Mouse (Mus musculus) thymus, postnatal 4 days (tissue): ENCODE measurements at regions not wholly inside any gene's neighbourhood (a gene's known extent, or its start where the extent isn't known, plus 50 kb on each side); places are given as distances from the start of the nearest gene placed in this dataset.
A peak's percentile ranks its signal among the peaks of the same experiment; 100 is the strongest.

Experiments
- DNase-seq: peaks from one replicate; pipeline ENCODE4 v3.0.0; 2021

DNA sequence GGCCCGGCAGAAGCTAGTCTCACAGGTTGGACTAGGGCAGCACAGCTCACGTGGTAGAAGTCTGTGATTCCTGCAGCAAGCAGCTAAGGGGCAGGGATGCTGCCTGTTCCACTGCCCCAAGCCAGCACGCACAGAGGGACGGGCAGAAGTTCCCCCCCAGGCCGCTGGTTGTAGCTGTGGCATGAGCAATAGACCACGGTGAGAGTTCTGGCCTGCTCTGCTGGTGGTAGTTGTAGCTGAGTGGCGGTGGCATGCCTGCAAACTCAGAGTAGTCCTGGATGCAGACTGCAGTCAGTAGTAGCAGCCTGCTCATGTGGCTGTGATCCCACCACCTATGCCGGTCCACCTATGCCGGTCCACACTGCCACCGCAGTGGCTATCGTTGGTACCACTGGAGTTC lies 71.5 kb upstream of the Rpl39l start:
- no peak for DNase-seq

DNA sequence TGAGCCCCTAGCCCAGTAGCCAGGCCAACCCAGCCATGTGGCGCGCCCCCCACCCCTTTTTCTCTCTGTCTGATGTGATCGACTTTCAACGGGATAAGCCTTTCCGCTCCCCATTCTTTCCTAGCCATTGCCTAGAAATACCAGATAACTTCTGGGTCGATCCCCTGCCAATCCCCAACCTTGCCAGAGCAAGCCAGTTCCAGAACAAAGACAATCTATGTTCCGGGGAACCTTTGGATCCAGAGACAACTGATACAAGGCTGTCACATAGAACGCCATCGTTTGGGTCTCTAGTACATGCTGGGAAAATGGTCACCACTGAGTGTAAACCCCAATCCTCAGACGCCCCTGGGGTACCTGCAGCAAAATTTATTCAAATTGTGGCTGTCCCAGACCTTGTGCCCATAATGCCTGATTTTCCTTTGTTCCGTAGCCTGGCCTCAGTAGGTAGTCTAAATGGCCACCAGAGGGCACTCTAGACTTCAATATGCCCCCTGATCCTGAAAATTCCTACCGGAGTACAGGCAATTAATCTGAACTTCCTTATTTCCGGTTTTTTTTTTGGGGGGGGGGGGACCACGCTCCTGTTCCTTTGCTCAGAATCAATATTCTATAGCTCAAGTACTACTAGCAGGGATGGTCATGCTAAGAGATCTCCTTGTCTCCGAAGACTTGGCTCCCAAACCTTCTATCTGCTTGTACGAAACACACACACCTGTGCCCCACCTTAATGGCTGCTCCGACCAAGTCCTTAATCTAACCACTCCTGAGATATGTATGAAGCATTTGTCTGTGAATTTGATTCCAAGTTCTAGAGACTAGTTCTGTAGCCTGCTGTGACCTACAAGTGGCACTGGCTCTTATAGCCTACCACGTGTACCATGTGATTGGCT lies 81.3 kb upstream of the Rpl39l start:
- no peak for DNase-seq

DNA sequence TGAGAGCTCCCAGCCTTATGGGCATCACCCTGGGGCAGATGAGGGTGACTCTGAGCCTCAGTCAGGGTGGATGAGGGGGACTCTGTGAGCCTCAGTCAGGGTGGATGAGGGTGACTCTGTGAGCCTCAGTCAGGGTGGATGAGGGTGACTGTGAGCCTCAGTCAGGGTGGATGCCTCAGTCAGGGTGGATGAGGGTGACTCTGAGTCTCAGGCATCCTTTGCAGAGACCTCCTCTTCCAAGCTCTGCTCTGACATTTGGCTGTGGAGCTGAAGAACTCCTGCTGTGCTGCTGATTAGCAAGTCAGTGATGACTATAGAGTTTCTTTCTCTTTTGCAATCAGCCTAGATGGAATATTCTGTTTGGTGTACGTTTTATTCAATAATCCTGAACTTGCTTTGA lies 83.7 kb upstream of the Rpl39l start:
- DNase-seq, result no peak

DNA sequence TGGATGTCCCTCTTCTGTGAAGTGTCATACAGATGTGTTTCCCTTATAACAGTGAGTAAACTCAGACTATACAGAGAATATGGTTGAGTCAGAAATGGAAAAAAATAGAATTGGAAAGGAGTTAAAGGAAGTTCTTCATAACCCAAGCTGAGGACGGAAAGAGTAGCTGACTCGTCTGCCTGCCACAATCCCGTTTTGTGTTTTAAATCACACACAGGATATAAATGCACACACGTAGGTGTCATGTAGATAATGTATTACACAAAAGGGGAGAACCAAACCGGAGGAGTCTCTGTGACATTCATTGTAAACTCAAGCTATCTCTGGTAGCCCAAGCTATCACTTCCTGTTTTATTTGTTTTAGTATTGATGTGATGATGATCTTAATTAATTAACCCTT lies 84.6 kb upstream of the Rpl39l start:
- DNase-seq, result no peak

DNA sequence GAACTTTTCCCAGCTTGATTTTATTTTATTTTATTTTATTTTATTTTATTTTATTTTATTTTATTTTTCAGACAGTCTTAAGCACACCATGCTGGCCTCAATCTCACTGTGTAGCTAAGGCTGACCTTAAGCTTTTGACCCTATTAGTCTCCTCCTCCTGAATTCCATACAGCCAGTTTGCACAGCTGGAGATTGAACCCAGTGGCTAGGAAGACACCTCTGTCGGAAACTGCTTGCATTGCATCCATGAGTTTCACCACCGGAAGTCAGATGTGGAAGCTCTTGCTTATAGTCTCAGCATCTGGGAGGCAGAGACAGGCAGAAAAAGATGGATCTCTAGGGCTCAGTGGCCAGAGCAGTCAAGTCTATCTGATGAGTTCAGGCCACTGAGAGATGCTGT lies 86.4 kb upstream of the Grin2a start:
- DNase-seq, result no peak

DNA sequence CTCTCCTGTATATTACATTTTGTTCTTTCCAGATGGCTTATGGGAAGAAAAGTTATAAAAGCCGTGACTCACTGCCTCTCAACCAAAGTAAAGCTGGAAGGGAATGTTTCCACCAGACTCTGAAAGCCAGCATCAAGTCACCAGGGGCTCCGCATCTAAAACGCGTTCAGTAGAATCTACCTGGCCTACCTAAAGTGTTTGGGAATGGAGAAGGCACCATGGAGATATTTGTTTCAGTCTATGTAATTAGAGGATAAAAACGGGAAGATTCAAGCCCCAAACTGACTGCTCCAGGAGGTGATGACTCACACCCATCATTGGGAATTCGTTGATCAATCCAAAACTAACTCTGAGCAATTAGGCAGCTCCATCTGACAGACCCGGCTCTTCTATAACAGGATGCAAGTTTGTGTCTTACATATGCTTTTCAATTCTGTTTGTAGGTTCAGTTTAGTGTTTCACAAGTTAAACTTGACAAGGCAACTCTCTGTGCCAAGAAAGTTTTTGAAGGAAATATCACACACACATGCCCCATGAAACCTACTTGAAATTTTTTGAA lies 84.8 kb upstream of the Grin2a start:
- no peak for DNase-seq

DNA sequence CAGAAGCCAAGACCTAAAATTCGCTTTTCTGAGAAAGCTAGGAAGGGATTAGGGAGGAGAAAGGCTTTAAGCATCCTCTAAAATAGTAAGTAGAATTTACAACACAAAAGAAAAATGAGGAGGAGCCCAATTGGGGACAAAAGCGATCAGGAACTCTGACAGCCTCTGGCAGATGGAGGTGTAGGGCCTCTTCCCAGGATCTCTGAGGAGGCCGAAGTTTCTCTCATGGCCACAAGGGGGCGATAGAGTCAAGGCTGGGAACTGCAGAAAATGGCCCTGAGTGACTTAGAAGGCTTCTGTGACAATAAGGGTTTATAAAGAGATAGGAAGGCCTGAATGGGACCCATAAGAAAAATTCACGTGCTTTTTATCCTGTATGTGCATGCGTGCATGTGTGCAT lies 77.8 kb upstream of the Grin2a start:
- peak; percentile 43 for DNase-seq

DNA sequence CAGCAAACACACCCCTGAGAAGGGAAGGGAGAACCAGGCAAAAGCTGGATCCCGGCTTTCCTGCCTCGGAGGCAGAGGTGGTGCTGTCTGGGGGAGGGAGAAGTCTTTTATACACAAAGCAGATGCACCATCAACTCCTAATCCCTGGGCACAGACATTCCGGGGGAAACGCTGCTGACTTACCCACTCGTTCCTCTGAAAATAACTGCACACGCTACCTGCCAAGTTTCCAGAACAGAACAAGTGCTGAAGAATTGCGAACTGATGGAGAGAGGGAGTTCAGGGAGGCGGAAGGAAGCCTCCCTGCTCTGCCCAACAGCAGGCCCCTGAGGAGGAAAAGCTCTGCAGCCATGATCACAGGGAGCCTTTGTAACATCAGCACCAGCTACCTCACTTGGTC lies 68.1 kb upstream of the Grin2a start:
- no peak for DNase-seq

DNA sequence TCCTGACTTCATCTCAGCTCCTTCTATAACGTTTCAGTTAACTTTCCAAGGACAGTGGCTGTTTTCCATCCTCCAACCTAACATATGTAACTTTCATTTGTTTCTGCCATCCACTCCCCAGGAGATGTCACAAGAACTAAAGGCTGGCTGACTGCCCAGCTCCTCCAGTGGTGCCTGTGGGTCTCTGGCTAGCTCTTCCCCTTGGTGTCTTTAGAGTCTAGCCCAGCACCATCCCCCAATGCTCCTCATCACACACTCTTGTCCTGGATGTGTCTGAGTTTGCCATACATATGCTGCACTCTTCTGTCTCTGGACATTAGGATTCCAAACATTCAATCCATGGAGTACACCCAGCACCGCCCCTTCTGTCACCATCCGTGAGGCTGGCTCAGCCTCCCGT lies 62.7 kb upstream of the Grin2a start:
- no peak for DNase-seq
